In genomic region chr9:96135461-96135860, GRCm38 (mm10) we compare ENCODE assay signal across 18 mouse cellular contexts. TPM values are rescaled to one million over a fixed set of nuclear protein-coding genes. Genes with fewer than 3 reads are reported as not detected.
DNase-seq lines count a peak whose midpoint lies in the region; ATAC-seq and TF ChIP-seq lines count a peak whose summit lies in the region.
"Had no signal": no experiment of that assay in that cellular context is flagged by ENCODE, and none has a peak within 500 bp of the region (broad histone marks: within the 10 kb centered on the region; RNA-seq: fewer than 3 reads in every experiment).

No protein-coding gene starts in this region.

- TF ChIP-seq CTCF in intestine, postnatal 0 days (IDR thresholded peaks at IDR 0.05; ENCODE audit: low read depth) = no peak

- no peak for ATAC-seq in embryonic facial prominence, embryonic 15.5 days (ENCODE audit: insufficient number of reproducible peaks, low FRiP score, low TSS enrichment, low read depth)
- 0 out of 2 replicates have a peak, but pooled peaks have one; percentile 2 for ATAC-seq in intestine, embryonic 15.5 days
- ATAC-seq in intestine, postnatal 0 days = no peak
- ATAC-seq in stomach, embryonic 16.5 days (ENCODE audit: insufficient read depth, low FRiP score) = no peak
- ATAC-seq: inflammation-experienced regulatory T-cells, adult 6 months had no signal

- H3K36me3 ChIP-seq in embryonic facial prominence, embryonic 15.5 days = no peaks in the 10 kb centered on the region
- no peaks in the 10 kb centered on the region; the same call in 1 of the 2 replicates for H3K36me3 ChIP-seq in embryonic facial prominence, embryonic 10.5 days (replicated peaks)
- no peaks in the 10 kb centered on the region for H3K36me3 ChIP-seq in intestine, embryonic 15.5 days
- no peaks in the 10 kb centered on the region for H3K36me3 ChIP-seq in intestine, postnatal 0 days (ENCODE audit: control insufficient read depth, insufficient read depth)
- H3K36me3 ChIP-seq in stomach, embryonic 16.5 days (ENCODE audit: control insufficient read depth, insufficient read depth, low read length) = no peaks in the 10 kb centered on the region
- H3K36me3 ChIP-seq: embryonic facial prominence, embryonic 12.5 days; forebrain, embryonic 10.5 days; hindbrain, embryonic 10.5 days; liver, embryonic 15.5 days; neural tube, embryonic 15.5 days had no signal

- H3K4me1 ChIP-seq in embryonic facial prominence, embryonic 15.5 days = 0 out of 2 replicates have a peak, but pooled peaks cover 3% of the 10 kb centered on the region
- peaks cover 4% of the 10 kb centered on the region for H3K4me1 ChIP-seq in embryonic facial prominence, embryonic 10.5 days
- H3K4me1 ChIP-seq in intestine, embryonic 15.5 days (replicated peaks) = no peaks in the 10 kb centered on the region
- peaks cover 10% of the 10 kb centered on the region; the same call in 1 of the 2 replicates for H3K4me1 ChIP-seq in intestine, postnatal 0 days (replicated peaks; ENCODE audit: control insufficient read depth, insufficient read depth, low read length)
- H3K4me1 ChIP-seq in stomach, embryonic 16.5 days (ENCODE audit: control insufficient read depth, insufficient read depth, low read length) = peaks cover 6% of the 10 kb centered on the region; the same call in 1 of the 2 replicates
- H3K4me1 ChIP-seq: embryonic facial prominence, embryonic 12.5 days; kidney, embryonic 15.5 days; liver, embryonic 15.5 days; neural tube, embryonic 15.5 days had no signal

- 56% methylated on average over 7 of the region's 7 CpGs for WGBS in embryonic facial prominence, embryonic 15.5 days
- 74% methylated on average over 7 of the region's 7 CpGs for WGBS in embryonic facial prominence, embryonic 10.5 days
- 58% methylated on average over 7 of the region's 7 CpGs for WGBS in intestine, embryonic 15.5 days
- WGBS in intestine, postnatal 0 days = 71% methylated on average over 7 of the region's 7 CpGs
- WGBS in stomach, embryonic 16.5 days = 66% methylated on average over 7 of the region's 7 CpGs

- H3K4me3 ChIP-seq in embryonic facial prominence, embryonic 15.5 days (replicated peaks) = no peak overlapping the region
- H3K4me3 ChIP-seq in embryonic facial prominence, embryonic 10.5 days = no peak overlapping the region
- no peak overlapping the region for H3K4me3 ChIP-seq in intestine, embryonic 15.5 days (replicated peaks)
- no peak overlapping the region for H3K4me3 ChIP-seq in intestine, postnatal 0 days (ENCODE audit: low read depth, low read length)
- no peak overlapping the region for H3K4me3 ChIP-seq in stomach, embryonic 16.5 days (replicated peaks; ENCODE audit: low read length)
- H3K4me3 ChIP-seq: embryonic facial prominence, embryonic 12.5 days; forebrain, embryonic 10.5 days; hindbrain, embryonic 10.5 days; kidney, embryonic 15.5 days; liver, embryonic 15.5 days; neural tube, embryonic 15.5 days had no signal

- H3K27ac ChIP-seq in embryonic facial prominence, embryonic 15.5 days (replicated peaks) = 0 out of 2 replicates have a peak overlapping the region, but pooled peaks have one; percentile 22
- H3K27ac ChIP-seq in embryonic facial prominence, embryonic 10.5 days (replicated peaks) = no peak overlapping the region; the same call in 1 of the 2 replicates
- H3K27ac ChIP-seq in intestine, embryonic 15.5 days = no peak overlapping the region
- H3K27ac ChIP-seq in intestine, postnatal 0 days (ENCODE audit: low read depth, low read length) = no peak overlapping the region
- peak overlapping the region; percentile 56; the same call in 1 of the 2 replicates for H3K27ac ChIP-seq in stomach, embryonic 16.5 days (ENCODE audit: low read length)
- H3K27ac ChIP-seq: embryonic facial prominence, embryonic 12.5 days; forebrain, embryonic 10.5 days; hindbrain, embryonic 10.5 days; kidney, embryonic 15.5 days; liver, embryonic 15.5 days; neural tube, embryonic 15.5 days had no signal

- H3K9ac ChIP-seq in embryonic facial prominence, embryonic 15.5 days = no peak overlapping the region
- H3K9ac ChIP-seq in intestine, embryonic 15.5 days = no peak overlapping the region
- no peak overlapping the region for H3K9ac ChIP-seq in intestine, postnatal 0 days (ENCODE audit: low read depth, low read length)
- H3K9ac ChIP-seq in stomach, embryonic 16.5 days (ENCODE audit: low read length) = no peak overlapping the region
- H3K9ac ChIP-seq: embryonic facial prominence, embryonic 12.5 days; kidney, embryonic 15.5 days; liver, embryonic 15.5 days; neural tube, embryonic 15.5 days had no signal

- no peak overlapping the region for H3K4me2 ChIP-seq in embryonic facial prominence, embryonic 15.5 days (replicated peaks)
- no peak overlapping the region for H3K4me2 ChIP-seq in intestine, embryonic 15.5 days (replicated peaks)
- H3K4me2 ChIP-seq in intestine, postnatal 0 days (replicated peaks; ENCODE audit: low read depth) = no peak overlapping the region
- H3K4me2 ChIP-seq in stomach, embryonic 16.5 days (ENCODE audit: low read depth, low read length) = no peak overlapping the region
- H3K4me2 ChIP-seq: embryonic facial prominence, embryonic 12.5 days; kidney, embryonic 15.5 days; liver, embryonic 15.5 days; midbrain, embryonic 11.5 days; neural tube, embryonic 15.5 days had no signal

- H3K9me3 ChIP-seq in embryonic facial prominence, embryonic 15.5 days (replicated peaks) = no peaks in the 10 kb centered on the region
- no peaks in the 10 kb centered on the region for H3K9me3 ChIP-seq in embryonic facial prominence, embryonic 10.5 days
- H3K9me3 ChIP-seq in intestine, embryonic 15.5 days = no peaks in the 10 kb centered on the region
- no peaks in the 10 kb centered on the region for H3K9me3 ChIP-seq in intestine, postnatal 0 days (ENCODE audit: control insufficient read depth)
- no peaks in the 10 kb centered on the region for H3K9me3 ChIP-seq in stomach, embryonic 16.5 days (replicated peaks; ENCODE audit: control insufficient read depth, low read length)
- H3K9me3 ChIP-seq: embryonic facial prominence, embryonic 12.5 days; forebrain, embryonic 10.5 days; hindbrain, embryonic 10.5 days; kidney, embryonic 15.5 days; liver, embryonic 15.5 days; neural tube, embryonic 15.5 days had no signal

- H3K27me3 ChIP-seq in embryonic facial prominence, embryonic 15.5 days = no peaks in the 10 kb centered on the region
- H3K27me3 ChIP-seq in embryonic facial prominence, embryonic 10.5 days (replicated peaks; ENCODE audit: low read depth, poor library complexity, severe bottlenecking) = no peaks in the 10 kb centered on the region
- H3K27me3 ChIP-seq in intestine, embryonic 15.5 days (replicated peaks) = no peaks in the 10 kb centered on the region
- no peaks in the 10 kb centered on the region for H3K27me3 ChIP-seq in intestine, postnatal 0 days (replicated peaks; ENCODE audit: control insufficient read depth, insufficient read depth, low read length)
- H3K27me3 ChIP-seq in stomach, embryonic 16.5 days (ENCODE audit: control insufficient read depth, insufficient read depth, low read length) = no peaks in the 10 kb centered on the region
- H3K27me3 ChIP-seq: CH12.LX; embryonic facial prominence, embryonic 12.5 days; kidney, embryonic 15.5 days; neural tube, embryonic 15.5 days had no signal

- DNase-seq in embryonic facial prominence, embryonic 10.5 days (ENCODE audit: low spot score) = no peak
- peak; percentile 13 for DNase-seq in 416B (ENCODE audit: low read depth)
- DNase-seq in embryo, embryonic 10.5 days (ENCODE audit: low spot score) = no peak
- DNase-seq in adrenal gland, adult (ENCODE audit: inconsistent age in 2 of 2, low spot score in 1 of 2) = no peak
- DNase-seq: retina, postnatal 1 day had no signal

RNA-seq across cellular contexts. Expression of gene Gk5, which starts 16.3 kb away (rescaled TPM):
- 7.7 and 8.2 TPM in 2 replicates for polyA plus RNA-seq in embryonic facial prominence, embryonic 15.5 days (2015; fragmentation: Nextera tagmentation; extraction: Ambion mirVana)
- polyA plus RNA-seq in embryonic facial prominence, embryonic 10.5 days (2016; fragmentation: Nextera tagmentation; extraction: Ambion mirVana) = 4.6 and 4.8 TPM in 2 replicates
- 4.4 and 4.9 TPM in 2 replicates for polyA plus RNA-seq in intestine, embryonic 15.5 days (2015; fragmentation: Nextera tagmentation; extraction: Ambion mirVana)
- polyA plus RNA-seq in intestine, postnatal 0 days (2015; fragmentation: Nextera tagmentation; extraction: Ambion mirVana) = 2.9 and 3.0 TPM in 2 replicates
- polyA plus RNA-seq in stomach, embryonic 16.5 days (2015; fragmentation: Nextera tagmentation; extraction: Ambion mirVana) = 11.2 and 12.1 TPM in 2 replicates

Comparison
In these comparisons a context has a peak if more than half of its experiments do, and no peak if none do; other contexts are left out.
1. H3K27ac ChIP-seq: peak in embryonic facial prominence, embryonic 15.5 days (single experiment) and stomach, embryonic 16.5 days (single experiment); none in embryonic facial prominence, embryonic 10.5 days (single experiment), intestine, embryonic 15.5 days (single experiment) and intestine, postnatal 0 days (single experiment).